Mouse (Mus musculus) adrenal gland, adult 8-10 months (tissue): ENCODE results near the gene Lrp10. TPM values are rescaled to one million over a fixed set of nuclear protein-coding genes. Genes with fewer than 3 reads are reported as not detected.

Source experiments
- total RNA-seq, 4 experiments: library from RNA; stranded (reverse); gene quantifications; 2 replicates each; pipeline ENCODE4 v1.2.4; 2022

Lrp10 gene
- total RNA-seq, 4 experiments from 2014 or later: 119 to 147 (median 137) TPM

Other genes with a start within 250 kb of the Lrp10 start
- gene Dad1, start 210.0 kb upstream of the Lrp10 start, total RNA-seq: 100 to 1,000 TPM; 387 to 496 (median 428) TPM
- 100 to 1,000 TPM; 810 to 947 (median 895) TPM for gene Abhd4, start 209.9 kb upstream of the Lrp10 start, total RNA-seq
- under 1 TPM in 1 of 4 experiments, not detected in 3; 0.05 TPM for gene Olfr49, start 179.2 kb upstream of the Lrp10 start, total RNA-seq
- 100 to 1,000 TPM in 1 of 4 experiments, 10 to 100 TPM in 3; 88.8 to 106 (median 90.6) TPM for gene Oxa1l, start 103.3 kb upstream of the Lrp10 start, total RNA-seq
- 1 to 10 TPM; 4.6 to 8.5 (median 6.4) TPM for gene Slc7a7, start 46.4 kb upstream of the Lrp10 start, total RNA-seq
- 100 to 1,000 TPM; 179 to 219 (median 209) TPM for gene Mrpl52, start 37.2 kb upstream of the Lrp10 start, total RNA-seq
- 10 to 100 TPM; 34.8 to 49.0 (median 44.5) TPM for gene Mmp14, start 32.5 kb upstream of the Lrp10 start, total RNA-seq
- 1 to 10 TPM in 1 of 4 experiments, under 1 TPM in 3; 0.25 to 1.9 (median 0.45) TPM for gene Rem2, start 12.0 kb downstream of the Lrp10 start, total RNA-seq
- gene Prmt5, start 53.4 kb downstream of the Lrp10 start, total RNA-seq: 10 to 100 TPM; 48.4 to 53.6 (median 50.9) TPM
- gene Haus4, start 90.5 kb downstream of the Lrp10 start, total RNA-seq: 10 to 100 TPM; 24.1 to 34.1 (median 29.4) TPM
- gene Ajuba, start 113.4 kb downstream of the Lrp10 start, total RNA-seq: 10 to 100 TPM; 23.7 to 41.6 (median 32.6) TPM
- 1 to 10 TPM; 3.6 to 6.2 (median 5.0) TPM for gene 4931414P19Rik, start 141.9 kb downstream of the Lrp10 start, total RNA-seq
- gene Psmb5, start 153.9 kb downstream of the Lrp10 start, total RNA-seq: 100 to 1,000 TPM; 254 to 479 (median 341) TPM
- gene Psmb11, start 157.3 kb downstream of the Lrp10 start, total RNA-seq: not detected
- not detected for gene Gm17606, start 176.8 kb downstream of the Lrp10 start, total RNA-seq
- gene Cdh24, start 177.2 kb downstream of the Lrp10 start, total RNA-seq: 1 to 10 TPM in 2 of 4 experiments, under 1 TPM in 2; 0.46 to 2.0 (median 1.3) TPM
- 10 to 100 TPM; 34.2 to 43.9 (median 39.6) TPM for gene 1700123O20Rik, start 222.1 kb downstream of the Lrp10 start, total RNA-seq
- gene Acin1, start 222.8 kb downstream of the Lrp10 start, total RNA-seq: 100 to 1,000 TPM; 140 to 305 (median 208) TPM
- under 1 TPM in 2 of 4 experiments, not detected in 2; 0.19 to 0.59 TPM for gene Gm29776, start 234.7 kb downstream of the Lrp10 start, total RNA-seq
- gene Cebpe, start 248.0 kb downstream of the Lrp10 start, total RNA-seq: not detected